Mouse (Mus musculus) heart, postnatal 0 days (tissue): ENCODE results near the gene Ptprn2.

ENCODE experiments used
- CTCF ChIP-seq: IDR thresholded peaks from 2 replicates; pipeline ENCODE4 v1.5.1; 2016; ENCODE audit warnings: antibody characterized with exemption, control low read depth, low read depth
- EP300 ChIP-seq: IDR thresholded peaks from 2 replicates; pipeline ENCODE4 v1.6.1; 2016; ENCODE audit warnings: antibody characterized with exemption, low read depth

- TF ChIP-seq EP300 (no peak), CTCF (no peak)
Observed at GRCm38 (mm10) chr12:116907424-116907823, 421.9 kb downstream of the Ptprn2 start.
